Mouse (Mus musculus) MEL (cell line): ENCODE measurements at regions not wholly inside any gene's neighbourhood (a gene's known extent, or its start where the extent isn't known, plus 50 kb on each side); places are given as distances from the start of the nearest gene placed in this dataset.

Source experiments
- CHD1 ChIP-seq: IDR thresholded peaks from 2 replicates; pipeline ENCODE4 v1.6.1; 2012; ENCODE audit warnings: low read depth, mild to moderate bottlenecking, inconsistent platforms, low read length, improper control_type of control experiment
- CTCF ChIP-seq, 3 experiments: IDR thresholded peaks in 2 of 3; conservative IDR thresholded peaks in 1 of 3; 2 replicates each; pipeline ENCODE4 v1.5.1; 2011 to 2012; ENCODE audit warnings: low read length in 3 of 3, low read depth in 2 of 3, mild to moderate bottlenecking in 2 of 3, improper control_type of control experiment in 1 of 3, inconsistent platforms in 1 of 3, mixed read lengths in 1 of 3, moderate library complexity in 1 of 3; ENCODE audit not compliant: control insufficient read depth in 1 of 3, insufficient read depth in 1 of 3, poor library complexity in 1 of 3, severe bottlenecking in 1 of 3
- HCFC1 ChIP-seq: IDR thresholded peaks from 2 replicates; pipeline ENCODE4 v1.6.1; 2012; ENCODE audit warnings: low read depth, mild to moderate bottlenecking, inconsistent platforms, low read length, improper control_type of control experiment, moderate library complexity
- POLR2A ChIP-seq, 2 experiments: IDR thresholded peaks; 2 replicates each; pipeline ENCODE4 v1.6.1; 2011 to 2012; ENCODE audit warnings: low read length in 2 of 2, mild to moderate bottlenecking in 2 of 2, control low read depth in 1 of 2, improper control_type of control experiment in 1 of 2, low read depth in 1 of 2, moderate library complexity in 1 of 2; ENCODE audit not compliant: control insufficient read depth in 1 of 2, insufficient read depth in 1 of 2, poor library complexity in 1 of 2
- ZNF384 ChIP-seq: IDR thresholded peaks from 2 replicates; pipeline ENCODE4 v1.6.1; 2012; ENCODE audit warnings: low read depth, mild to moderate bottlenecking, inconsistent platforms, low read length, improper control_type of control experiment

- TF ChIP-seq ZNF384: no peak
- TF ChIP-seq CTCF (IDR thresholded peaks at IDR 0.05 in 2 of 3, conservative IDR thresholded peaks at IDR 0.05 in 1 of 3; ENCODE audit: control insufficient read depth in 1 of 3, insufficient read depth in 1 of 3, low read depth in 2 of 3, low read length in 3 of 3, poor library complexity in 1 of 3, severe bottlenecking in 1 of 3): no peak
- no peak for TF ChIP-seq POLR2A (IDR thresholded peaks at IDR 0.05; ENCODE audit: control insufficient read depth in 1 of 2, insufficient read depth in 1 of 2, low read depth in 1 of 2, low read length in 2 of 2, poor library complexity in 1 of 2)
- TF ChIP-seq CHD1: no peak
- TF ChIP-seq HCFC1: no peak
These were observed 93.5 kb downstream of the Ehf start for GRCm38 (mm10) chr2:103209512-103209981.
